Mouse (Mus musculus): ENCODE measurements at regions not wholly inside any gene's neighbourhood (a gene's known extent, or its start where the extent isn't known, plus 50 kb on each side); places are given as distances from the start of the nearest gene placed in this dataset.
"Not testable (repeated sequence)": the region's sequence is repeated elsewhere in the genome, so short reads cannot be mapped to it uniquely, and the experiment has no call there.

GRCm38 (mm10) chr8:71026424-71026890 lies 120.7 kb downstream of the Map1s start:
- not testable (repeated sequence) for H3K9ac ChIP-seq; H3K4me1 ChIP-seq; H3K9me3 ChIP-seq (replicated peaks); H3K36me3 ChIP-seq; H3K27me3 ChIP-seq; H3K27ac ChIP-seq
- 4% methylated on average over 17 of the region's 17 CpGs for WGBS
- Histone ChIP-seq H3K4me3 (peak overlapping the region; percentile 11; the same call in 1 of the 2 replicates), H3K4me2 (replicated peaks) (peak overlapping the region; percentile 44)
- ATAC-seq (ENCODE audit: low FRiP score), result peak; percentile 67

- H3K36me3 ChIP-seq; H3K4me3 ChIP-seq; H3K9me3 ChIP-seq (replicated peaks); H3K9ac ChIP-seq; H3K4me1 ChIP-seq; H3K4me2 ChIP-seq (replicated peaks); H3K27me3 ChIP-seq; ATAC-seq (ENCODE audit: low FRiP score); H3K27ac ChIP-seq: not testable (repeated sequence)
- 91% methylated on average over 2 of the region's 2 CpGs for WGBS
These were observed 122.8 kb downstream of the Map1s start for GRCm38 (mm10) chr8:71028564-71028963.

Data from hindbrain, embryonic 12.5 days (tissue).